Mouse (Mus musculus) liver, embryonic 14.5 days (tissue): ENCODE data around the gene Slc25a27. TPM values are rescaled to one million over a fixed set of nuclear protein-coding genes. Genes with fewer than 3 reads are reported as not detected.

Experiments
- ATAC-seq: fragments of 200-750 bp; cut with Nextera tagmentation; 2 replicates; pipeline ENCODE4 v1.8.0; 2017; ENCODE audit warnings: moderate number of reproducible peaks, mild to moderate bottlenecking, moderate library complexity; ENCODE audit not compliant: insufficient read depth
- DNase-seq, 3 experiments: peaks; one replicate each; pipeline ENCODE4 v3.0.0-alpha.2; 2012 to 2013; ENCODE audit warnings: low read depth in 3 of 3, low spot score in 3 of 3
- H3K27ac ChIP-seq: fragments of 300-500 bp; sonication (generic); 2 replicates; pipeline ENCODE4 v1.5.1; 2014; ENCODE audit warnings: moderate library complexity, mild to moderate bottlenecking, control low read depth, inconsistent platforms
- H3K27me3 ChIP-seq: fragments of 300-500 bp; sonication (generic); 2 replicates; pipeline ENCODE4 v1.6.1; 2014; ENCODE audit warnings: mild to moderate bottlenecking, low read length, moderate library complexity; ENCODE audit not compliant: control insufficient read depth, insufficient read depth
- H3K36me3 ChIP-seq: fragments of 300-500 bp; sonication (generic); replicated peaks from 2 replicates; pipeline ENCODE4 v1.6.1; 2014; ENCODE audit warnings: low read depth; ENCODE audit not compliant: control insufficient read depth, insufficient read depth
- H3K4me1 ChIP-seq, 2 experiments: fragments of 200-500 bp in 1 of 2; fragments of 300-500 bp in 1 of 2; sonication (generic) in 1 of 2; replicated peaks; 2 replicates each; pipeline ENCODE4 v1.6.1; 2012 to 2014; ENCODE audit warnings: antibody characterized with exemption in 1 of 2, inconsistent platforms in 1 of 2, low read length in 1 of 2; ENCODE audit not compliant: control insufficient read depth in 2 of 2, insufficient read depth in 2 of 2
- H3K4me2 ChIP-seq: fragments of 300-500 bp; sonication (generic); 2 replicates; pipeline ENCODE4 v1.6.1; 2014; ENCODE audit warnings: low read depth, mild to moderate bottlenecking, control low read depth, moderate library complexity
- H3K4me3 ChIP-seq, 2 experiments: fragments of 200-500 bp in 1 of 2; fragments of 300-500 bp in 1 of 2; sonication (generic) in 1 of 2; 2 replicates each; pipeline ENCODE4 v1.5.1; 2012 to 2014; ENCODE audit warnings: low read depth in 2 of 2, low read length in 2 of 2, mild to moderate bottlenecking in 2 of 2, control low read depth in 1 of 2, inconsistent platforms in 1 of 2, moderate library complexity in 1 of 2; ENCODE audit not compliant: insufficient read depth in 1 of 2
- H3K9ac ChIP-seq: fragments of 300-500 bp; sonication (generic); replicated peaks from 2 replicates; pipeline ENCODE4 v1.6.1; 2014; ENCODE audit warnings: mild to moderate bottlenecking, control low read depth, moderate library complexity
- H3K9me3 ChIP-seq: fragments of 300-500 bp; sonication (generic); 2 replicates; pipeline ENCODE4 v1.6.1; 2016; ENCODE audit warnings: low read length, mixed read lengths; ENCODE audit not compliant: control insufficient read depth
- CTCF ChIP-seq: IDR thresholded peaks from 2 replicates; pipeline ENCODE4 v1.5.1; 2016; ENCODE audit warnings: antibody characterized with exemption, low read depth, control low read depth
- EP300 ChIP-seq: IDR thresholded peaks from 2 replicates; pipeline ENCODE4 v1.6.1; 2016; ENCODE audit warnings: antibody characterized with exemption, low read depth
- WGBS: fragments of 180-500 bp; shearing (Covaris S2); extraction: QIAGEN DNeasy Blood & Tissue Kit; methylation state at CpG from one replicate; pipeline ENCODE4 v1.1.7; 2014; ENCODE audit not compliant: insufficient replicate concordance; 5-methylcytosine and 5-hydroxymethylcytosine counted together
- polyA plus RNA-seq, 2 experiments: library from polyadenylated mRNA; depleted of rRNA in 1 of 2; stranded (reverse) in 1 of 2; unstranded in 1 of 2; fragments of >200 nt; fragmentation: Nextera tagmentation in 1 of 2; extraction: Ambion mirVana in 1 of 2; gene quantifications; 2 replicates each; pipeline versions ENCODE4 v1.2.1 to v1.2.3; 2012 to 2014

Slc25a27 gene
- polyA plus RNA-seq, 2 experiments = 0.39 to 0.68 TPM

- no peak overlapping the region for H3K9ac ChIP-seq
- TF ChIP-seq CTCF = no peak
- no peak for TF ChIP-seq EP300
- no peak overlapping the region for H3K4me2 ChIP-seq
- no peak overlapping the region for H3K4me3 ChIP-seq
- ATAC-seq = no peak
- H3K9me3 ChIP-seq = no peaks in the 10 kb centered on the region
- no peak overlapping the region for H3K27ac ChIP-seq
- no peaks in the 10 kb centered on the region for H3K36me3 ChIP-seq
- 57% methylated on average over 5 of the region's 5 CpGs for WGBS
- H3K4me1 ChIP-seq = peaks cover 0 to 4% of the 10 kb centered on the region in 2 experiments; a peak in 2 of 4 replicates
- no peaks in the 10 kb centered on the region for H3K27me3 ChIP-seq
- no peak for DNase-seq
These were observed 20.1 kb downstream of the Slc25a27 start for GRCm38 (mm10) chr17:43646925-43647324.

DNA sequence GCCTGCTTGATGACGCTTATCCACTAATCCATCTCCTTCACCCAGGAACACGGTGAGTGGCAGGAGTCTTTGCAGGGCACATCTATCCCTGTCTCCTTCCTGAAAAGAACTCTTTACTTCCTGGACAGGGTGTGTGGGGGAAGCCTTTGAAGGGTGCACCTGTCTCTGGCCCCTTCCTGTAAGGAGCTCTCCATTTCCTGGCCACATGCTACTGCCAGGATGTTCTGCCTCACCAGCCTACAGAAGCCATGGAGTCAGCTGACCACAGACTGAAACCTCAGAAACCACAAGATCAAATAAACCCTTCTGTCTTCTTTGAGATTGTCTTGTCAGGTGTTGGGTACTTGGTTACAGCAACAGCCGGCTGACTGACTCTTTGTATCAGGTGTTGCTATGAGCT is 21.9 kb downstream of the Slc25a27 start:
- DNase-seq = no peak
- 47% methylated on average over 3 of the region's 3 CpGs for WGBS
- H3K9ac ChIP-seq = no peak overlapping the region

GRCm38 (mm10) chr17:43644375-43644774 is 22.6 kb downstream of the Slc25a27 start:
- DNase-seq = peak in 1 of 3 experiments; percentile 10
- no peak for TF ChIP-seq EP300
- no peak for TF ChIP-seq CTCF
- Histone ChIP-seq H3K4me2 (no peak overlapping the region), H3K27ac (no peak overlapping the region), H3K4me3 (no peak overlapping the region), H3K4me1 (peaks cover 0 to 4% of the 10 kb centered on the region in 2 experiments; a peak in 2 of 4 replicates), H3K36me3 (no peaks in the 10 kb centered on the region), H3K27me3 (no peaks in the 10 kb centered on the region), H3K9me3 (no peaks in the 10 kb centered on the region), H3K9ac (no peak overlapping the region)
- no peak for ATAC-seq
- WGBS = 20% methylated on average over 7 of the region's 7 CpGs

More for the DNA sequence above, 21.9 kb downstream of the Slc25a27 start:
- ATAC-seq = no peak
- H3K27ac ChIP-seq = no peak overlapping the region
- H3K36me3 ChIP-seq = no peaks in the 10 kb centered on the region
- H3K9me3 ChIP-seq = no peaks in the 10 kb centered on the region
- no peaks in the 10 kb centered on the region for H3K27me3 ChIP-seq
- TF ChIP-seq CTCF (no peak), EP300 (no peak)
- H3K4me1 ChIP-seq = peaks cover 0 to 4% of the 10 kb centered on the region in 2 experiments; a peak in 2 of 4 replicates
- H3K4me2 ChIP-seq = no peak overlapping the region
- H3K4me3 ChIP-seq = no peak overlapping the region

GRCm38 (mm10) chr17:43643191-43643590 is 23.8 kb downstream of the Slc25a27 start:
- no peaks in the 10 kb centered on the region for H3K9me3 ChIP-seq
- H3K27ac ChIP-seq = no peak overlapping the region
- DNase-seq = no peak
- H3K9ac ChIP-seq = no peak overlapping the region
- WGBS = 62% methylated on average over 7 of the region's 7 CpGs
- H3K4me1 ChIP-seq = peaks cover 0 to 4% of the 10 kb centered on the region in 2 experiments; a peak in 2 of 4 replicates
- H3K4me3 ChIP-seq = no peak overlapping the region
- no peak overlapping the region for H3K4me2 ChIP-seq
- H3K27me3 ChIP-seq = no peaks in the 10 kb centered on the region
- H3K36me3 ChIP-seq = no peaks in the 10 kb centered on the region
- no peak for ATAC-seq
- no peak for TF ChIP-seq CTCF
- TF ChIP-seq EP300 = no peak

DNA sequence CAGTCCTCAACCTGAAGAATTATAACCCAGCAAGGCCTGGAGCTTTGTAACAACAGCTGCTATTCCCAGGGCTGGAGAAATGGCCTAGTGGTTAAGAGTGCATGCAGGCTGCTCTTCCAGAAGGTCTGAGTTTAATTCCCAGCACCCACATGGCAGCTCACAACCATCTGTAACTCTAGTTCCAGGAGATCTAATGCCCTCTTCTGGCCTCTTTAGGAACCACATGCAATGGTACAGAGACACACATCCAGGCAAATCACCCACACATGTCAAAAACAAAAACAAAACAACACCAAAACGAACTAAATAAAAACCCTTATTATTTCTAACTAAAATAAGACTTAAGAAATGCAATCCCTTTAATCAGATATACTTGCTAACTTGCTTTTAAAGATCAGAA is 26.2 kb downstream of the Slc25a27 start:
- Histone ChIP-seq H3K9ac (no peak overlapping the region), H3K27me3 (no peaks in the 10 kb centered on the region), H3K9me3 (no peaks in the 10 kb centered on the region), H3K4me3 (no peak overlapping the region), H3K4me2 (no peak overlapping the region), H3K36me3 (no peaks in the 10 kb centered on the region), H3K4me1 (peaks cover 0 to 4% of the 10 kb centered on the region in 2 experiments; a peak in 2 of 4 replicates), H3K27ac (no peak overlapping the region)
- DNase-seq = no peak
- no peak for ATAC-seq
- TF ChIP-seq CTCF (no peak; the same call in 1 of the 2 replicates), EP300 (no peak)
- WGBS = 19% methylated on average over 1 of the region's 1 CpGs

DNA sequence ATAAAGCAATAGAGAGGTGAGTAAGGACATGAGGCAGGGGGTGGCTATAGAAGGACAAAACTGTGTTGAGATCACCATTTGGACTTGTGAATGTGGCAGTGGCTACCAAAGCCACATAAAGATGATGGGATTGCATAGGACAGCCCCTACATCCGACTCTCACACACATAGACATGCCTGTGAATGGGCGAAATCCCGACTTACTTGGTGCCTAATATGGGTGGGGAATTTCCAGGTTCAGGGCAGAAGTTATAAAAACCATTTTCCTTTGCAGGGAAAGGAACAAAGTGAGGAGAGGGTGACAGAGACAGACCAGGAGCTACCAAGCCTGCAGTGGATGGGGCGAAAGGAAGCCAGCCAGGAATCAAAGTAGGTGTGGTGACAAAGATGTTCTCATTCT is 29.9 kb downstream of the Slc25a27 start:
- Histone ChIP-seq H3K27ac (no peak overlapping the region), H3K4me2 (no peak overlapping the region), H3K4me3 (no peak overlapping the region), H3K9me3 (no peaks in the 10 kb centered on the region), H3K36me3 (no peaks in the 10 kb centered on the region), H3K27me3 (no peaks in the 10 kb centered on the region), H3K4me1 (no peaks in the 10 kb centered on the region), H3K9ac (no peak overlapping the region)
- no peak for TF ChIP-seq EP300
- no peak for TF ChIP-seq CTCF
- DNase-seq (no peak), ATAC-seq (no peak)
- WGBS = 67% methylated on average over 4 of the region's 4 CpGs
